Mouse (Mus musculus) frontal cortex, postnatal 10 days (tissue): ENCODE results near the gene Gm20388.

Experiments used
- DNase-seq, 2 experiments: peaks; one replicate each; pipeline ENCODE4 v3.0.0; 2022; ENCODE audit warnings: low spot score in 2 of 2, mixed read lengths in 1 of 2

Gene Gm20388

DNA sequence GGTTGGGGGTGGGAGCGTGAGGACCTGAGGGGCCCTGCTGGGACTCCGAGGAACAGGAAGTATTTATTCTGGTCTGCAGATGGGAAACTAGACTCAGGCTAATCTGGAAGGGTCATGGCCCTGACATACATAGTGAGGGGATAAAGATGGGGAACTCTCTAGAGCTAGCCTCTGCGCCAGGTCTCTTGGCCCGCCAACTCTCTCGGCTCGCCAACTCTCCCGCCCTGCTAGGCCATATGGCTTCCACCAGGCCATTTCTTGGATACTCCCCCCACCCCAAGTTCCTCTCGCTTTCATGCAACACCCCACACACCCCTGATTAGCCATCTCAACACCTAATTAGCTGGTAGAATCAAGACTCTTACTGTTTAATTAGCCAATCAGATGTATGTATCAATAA is 101.8 kb downstream of the Gm20388 start:
- DNase-seq: no peak

DNA sequence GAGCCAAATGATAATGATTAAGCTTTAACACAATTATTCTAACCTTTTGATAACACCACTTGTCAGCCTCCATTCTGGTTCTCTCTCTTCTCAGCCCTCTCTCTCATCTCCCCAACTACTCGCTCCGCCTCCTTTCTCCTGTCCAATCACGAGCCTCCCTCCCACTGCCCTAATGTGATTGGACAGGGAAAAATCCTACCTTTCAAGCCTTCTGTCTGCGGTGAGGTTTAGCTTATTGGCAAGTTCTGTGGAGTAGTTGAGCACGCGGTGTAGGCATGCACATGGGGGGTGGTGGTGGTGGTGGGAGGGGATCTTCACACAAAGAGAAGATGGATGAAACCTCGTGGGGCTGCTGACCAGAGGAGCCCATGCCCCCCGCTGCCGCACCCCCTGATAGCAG is 102.3 kb downstream of the Gm20388 start:
- DNase-seq: no peak

DNA sequence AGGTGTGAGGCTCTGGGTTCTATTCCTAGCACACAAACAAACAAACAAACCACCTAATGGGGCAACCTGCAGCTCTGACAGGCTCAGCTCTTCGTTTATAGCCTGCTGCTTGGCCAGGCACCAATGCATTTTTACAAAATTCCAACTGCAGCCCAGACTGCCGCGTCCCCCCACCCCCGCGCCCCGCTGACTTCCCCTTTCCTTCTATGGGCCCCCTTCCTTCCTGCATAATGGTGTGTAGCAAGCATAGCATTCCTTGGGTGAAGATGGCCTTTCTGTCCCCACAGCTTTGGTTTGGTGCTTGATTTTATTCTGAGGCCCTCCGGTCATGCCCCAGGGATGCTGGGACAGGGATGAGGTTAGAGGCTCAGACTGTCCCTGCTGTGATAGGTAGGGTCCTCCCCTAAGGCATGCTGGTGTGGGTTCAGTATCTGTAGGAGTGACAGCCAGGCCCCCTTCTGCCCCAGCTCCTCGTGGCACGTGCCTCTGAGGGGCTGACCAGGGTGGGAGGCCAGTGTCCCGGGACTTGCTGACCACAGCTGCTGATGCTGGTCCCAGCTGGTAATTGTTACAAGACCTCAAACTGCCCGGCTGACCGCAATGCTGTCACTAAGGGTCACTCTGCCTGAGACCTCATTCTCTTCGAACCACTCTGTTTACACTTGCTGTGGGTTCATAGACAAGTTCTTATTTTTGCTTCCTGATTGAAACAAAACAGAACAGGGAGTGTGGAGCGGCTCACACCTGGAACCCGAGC is 103.8 kb downstream of the Gm20388 start:
- no peak for DNase-seq

DNA sequence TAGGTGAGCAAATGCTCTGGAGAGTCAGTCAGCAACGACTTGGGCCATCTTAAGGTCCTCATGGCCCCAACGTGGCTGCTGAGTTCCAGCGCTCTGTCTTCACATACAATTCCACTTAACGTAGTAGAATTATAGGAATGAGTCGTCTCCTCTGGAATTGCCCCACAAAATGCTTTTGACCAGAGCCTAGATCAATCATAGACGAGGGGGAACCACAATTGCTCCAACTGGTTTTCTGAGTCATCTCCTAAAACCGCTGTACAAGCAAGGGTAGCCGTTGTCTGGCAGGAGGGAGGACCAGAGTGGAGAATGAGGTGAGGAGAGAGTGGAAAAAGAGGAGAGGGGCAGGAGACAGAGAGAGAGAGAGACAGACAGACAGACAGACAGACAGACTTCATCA is 105.3 kb downstream of the Gm20388 start:
- DNase-seq: no peak

DNA sequence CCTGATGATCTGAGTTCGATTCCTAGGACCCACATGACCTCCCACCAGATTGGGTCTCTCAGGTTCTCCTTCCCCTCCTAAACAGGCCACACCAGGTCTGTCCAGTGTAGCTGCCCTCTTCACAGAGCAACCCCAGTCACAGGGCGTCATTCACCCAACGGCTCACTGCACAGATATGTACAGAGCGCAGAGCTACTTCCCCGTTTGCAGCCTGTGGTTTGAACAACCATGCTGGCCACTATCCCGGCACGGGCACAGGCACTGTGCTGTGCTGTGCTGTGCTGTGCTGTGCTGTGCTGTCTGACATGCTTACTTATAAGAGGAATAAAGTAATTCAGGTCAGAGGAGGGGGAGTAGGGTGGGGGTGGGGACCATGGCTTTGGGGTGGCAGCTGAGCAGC is 105.8 kb downstream of the Gm20388 start:
- no peak for DNase-seq

- no peak for DNase-seq
Measured at GRCm38 (mm10) chr8:120017349-120017748, 106.7 kb downstream of the Gm20388 start.

GRCm38 (mm10) chr8:120017786-120018185 is 107.1 kb downstream of the Gm20388 start:
- DNase-seq: no peak

- DNase-seq: no peak
Measured at GRCm38 (mm10) chr8:120018379-120018778, 107.7 kb downstream of the Gm20388 start.

DNA sequence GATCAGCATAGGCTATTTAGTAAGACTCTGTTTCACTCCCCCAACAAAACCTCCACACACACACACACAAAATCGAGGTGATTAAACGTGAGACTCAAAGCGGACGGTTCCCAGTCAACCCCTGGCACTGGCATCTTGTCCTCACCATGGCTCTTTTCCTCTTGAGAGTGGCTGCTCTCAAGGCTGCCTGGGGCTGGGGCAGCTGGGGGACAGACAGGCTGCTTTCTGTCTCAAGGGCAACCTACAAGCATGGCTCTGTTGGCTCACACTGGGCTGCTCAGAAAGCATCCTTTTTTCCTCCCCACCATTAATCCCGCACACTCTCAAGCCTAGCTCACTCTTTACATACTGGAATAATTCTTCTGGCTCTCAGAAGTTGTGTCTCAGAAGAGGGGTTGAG is 108.7 kb downstream of the Gm20388 start:
- DNase-seq: peak in 1 of 2 experiments; percentile 24

DNA sequence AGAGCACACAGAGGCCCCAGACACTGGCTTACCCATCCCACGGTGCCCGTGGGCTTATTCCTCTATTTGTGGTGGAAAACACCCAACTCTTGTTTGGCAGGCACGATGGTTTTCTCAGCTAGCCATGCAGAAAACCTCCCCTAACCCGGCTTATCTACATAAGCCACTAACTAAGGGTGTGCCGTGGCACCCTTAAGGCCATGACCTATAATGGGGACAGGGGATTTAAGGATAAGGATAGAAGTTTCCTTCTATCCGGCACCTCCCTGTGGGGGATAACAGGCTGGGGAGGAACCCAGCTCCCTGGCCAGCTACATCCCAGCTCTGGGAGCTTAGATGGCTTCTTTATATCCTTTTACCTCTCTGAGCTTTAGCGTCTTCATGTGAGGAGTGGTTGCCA is 109.7 kb downstream of the Gm20388 start:
- DNase-seq: no peak

GRCm38 (mm10) chr8:120026199-120026598 is 115.6 kb downstream of the Gm20388 start:
- DNase-seq: no peak

- no peak for DNase-seq
Measured at GRCm38 (mm10) chr8:120026991-120027390, 116.3 kb downstream of the Gm20388 start.

GRCm38 (mm10) chr8:120030447-120030846 is 119.8 kb downstream of the Gm20388 start:
- DNase-seq: no peak

GRCm38 (mm10) chr8:120032549-120033208 is 122.0 kb downstream of the Gm20388 start:
- no peak for DNase-seq

DNA sequence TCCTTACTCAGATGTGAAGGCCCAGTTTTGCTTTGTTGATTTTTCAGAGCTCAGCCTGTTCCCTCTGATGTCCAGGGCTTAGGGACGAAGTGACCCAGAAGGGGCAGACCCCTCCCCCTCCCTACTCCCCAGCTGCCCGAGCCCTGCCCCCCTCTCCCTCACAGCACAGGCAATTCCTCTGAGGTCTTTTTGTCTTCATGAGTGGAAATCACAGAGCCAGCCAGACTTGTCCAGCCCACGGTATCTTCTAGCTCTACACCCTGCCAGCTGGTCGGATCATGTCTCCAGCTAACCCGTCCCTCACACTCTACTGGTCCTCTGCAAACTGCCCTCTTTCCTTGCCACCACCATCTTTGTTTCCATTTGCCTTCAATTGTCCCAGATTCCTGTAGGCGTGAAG is 123.8 kb downstream of the Gm20388 start:
- no peak for DNase-seq

GRCm38 (mm10) chr8:120036111-120036510 is 125.5 kb downstream of the Gm20388 start:
- no peak for DNase-seq

- no peak for DNase-seq
Measured at GRCm38 (mm10) chr8:120036578-120036977, 125.9 kb downstream of the Gm20388 start.

DNA sequence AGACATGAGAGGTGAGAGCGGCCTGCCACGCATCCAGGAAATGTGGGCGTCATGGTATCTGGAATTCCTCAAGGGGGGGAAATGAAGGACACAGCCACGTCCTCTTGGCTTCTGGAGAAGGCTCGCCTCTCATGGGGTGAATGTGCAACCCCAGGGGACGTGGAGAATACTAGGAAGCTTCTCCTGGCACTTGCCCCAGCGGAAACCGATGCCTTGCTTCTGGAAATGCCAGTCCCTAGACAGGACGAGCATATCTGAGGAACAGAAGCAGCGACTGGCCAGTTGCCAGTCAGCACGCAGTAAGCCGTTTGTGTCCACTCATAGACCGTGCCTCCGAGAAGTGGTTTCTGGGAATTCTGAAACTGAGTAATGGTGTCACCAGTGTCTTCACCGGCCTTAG is 126.6 kb downstream of the Gm20388 start:
- DNase-seq: no peak

DNA sequence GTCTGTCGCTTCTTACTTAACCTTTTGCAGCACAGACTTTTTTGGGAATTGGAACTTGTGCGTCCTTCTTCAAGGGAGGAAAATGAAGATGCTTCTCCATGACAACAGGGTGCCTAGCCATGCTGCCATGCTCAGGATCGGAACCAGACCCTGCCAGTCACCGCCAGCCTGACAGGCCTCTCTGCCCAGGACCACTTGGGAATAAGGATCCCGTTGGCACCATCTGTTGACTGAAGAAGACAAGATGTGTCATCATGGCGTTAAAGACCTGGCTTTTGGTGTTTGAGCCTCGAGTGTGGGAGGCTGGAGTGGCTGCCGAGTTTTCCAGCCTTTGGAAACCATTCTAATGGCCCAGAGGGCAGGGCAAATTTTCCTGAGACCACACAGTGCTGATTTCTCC is 127.0 kb downstream of the Gm20388 start:
- no peak for DNase-seq

- no peak for DNase-seq
Measured at GRCm38 (mm10) chr8:120038741-120039140, 128.1 kb downstream of the Gm20388 start.

GRCm38 (mm10) chr8:120039313-120039919 is 128.8 kb downstream of the Gm20388 start:
- no peak for DNase-seq

DNA sequence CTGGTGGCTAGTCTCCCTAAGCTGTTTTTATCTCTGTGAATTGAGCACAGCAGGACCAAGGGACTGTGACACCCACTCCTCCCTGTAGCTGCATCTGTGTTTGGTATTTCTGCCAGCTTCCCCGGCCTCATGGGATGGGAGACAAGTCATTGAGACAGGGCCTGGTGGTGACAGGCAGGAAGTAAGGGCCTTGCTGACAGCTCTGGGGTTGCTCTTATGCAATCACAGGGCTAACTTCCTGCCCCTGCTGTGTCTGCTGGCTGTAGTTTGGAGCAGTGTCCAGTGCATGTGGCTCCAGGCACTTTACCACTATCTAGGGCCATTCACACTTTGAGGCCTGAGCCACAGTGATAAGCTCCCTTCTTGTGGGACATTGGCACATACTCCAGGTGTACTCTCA is 130.2 kb downstream of the Gm20388 start:
- DNase-seq: peak in 1 of 2 experiments; percentile 22
